Mouse (Mus musculus) kidney, postnatal 0 days (tissue): Measurements from ENCODE around the gene Sdr9c7. TPM values are rescaled to one million over a fixed set of nuclear protein-coding genes. Genes with fewer than 3 reads are reported as not detected.

Source experiments
- ATAC-seq: fragments of 200-750 bp; cut with Nextera tagmentation; replicated peaks from 2 replicates; pipeline ENCODE4 v1.8.0; 2017; ENCODE audit warnings: low read depth, moderate number of reproducible peaks, moderate TSS enrichment, moderate library complexity; ENCODE audit not compliant: low FRiP score
- DNase-seq: peaks from one replicate; pipeline ENCODE4 v3.0.0-alpha.2; 2016; ENCODE audit warnings: low spot score
- H3K27ac ChIP-seq: fragments of 300-500 bp; sonication (generic); 2 replicates; pipeline ENCODE4 v1.5.1; 2014; ENCODE audit warnings: mild to moderate bottlenecking
- H3K27me3 ChIP-seq: fragments of 300-500 bp; sonication (generic); 2 replicates; pipeline ENCODE4 v1.6.1; 2014; ENCODE audit warnings: low read length, mixed read lengths; ENCODE audit not compliant: insufficient read depth
- H3K36me3 ChIP-seq: fragments of 300-500 bp; sonication (generic); 2 replicates; pipeline ENCODE4 v1.6.1; 2014; ENCODE audit warnings: low read length, mixed read lengths; ENCODE audit not compliant: insufficient read depth
- H3K4me1 ChIP-seq: fragments of 300-500 bp; sonication (generic); replicated peaks from 2 replicates; pipeline ENCODE4 v1.6.1; 2014; ENCODE audit warnings: antibody characterized with exemption, low read length, mixed read lengths; ENCODE audit not compliant: insufficient read depth
- H3K4me2 ChIP-seq: fragments of 300-500 bp; sonication (generic); 2 replicates; pipeline ENCODE4 v1.6.1; 2014; ENCODE audit warnings: mild to moderate bottlenecking, low read length, moderate library complexity, mixed read lengths
- H3K4me3 ChIP-seq: fragments of 300-500 bp; sonication (generic); replicated peaks from 2 replicates; pipeline ENCODE4 v1.5.1; 2014; ENCODE audit warnings: low read depth, low read length
- H3K9ac ChIP-seq: fragments of 300-500 bp; sonication (generic); 2 replicates; pipeline ENCODE4 v1.6.1; 2014; ENCODE audit warnings: low read depth, low read length
- H3K9me3 ChIP-seq: fragments of 300-500 bp; sonication (generic); replicated peaks from 2 replicates; pipeline ENCODE4 v1.6.1; 2016; ENCODE audit warnings: low read length, inconsistent platforms, mixed read lengths
- CTCF ChIP-seq: IDR thresholded peaks from 2 replicates; pipeline ENCODE4 v1.5.1; 2016; ENCODE audit warnings: antibody characterized with exemption, low read depth, mild to moderate bottlenecking, moderate library complexity
- WGBS: fragments of 180-500 bp; shearing (Covaris S2); extraction: QIAGEN DNeasy Blood & Tissue Kit; methylation state at CpG from one replicate; pipeline ENCODE4 v1.1.7; 2014; 5-methylcytosine and 5-hydroxymethylcytosine counted together
- polyA plus RNA-seq: library from polyadenylated mRNA; unstranded; fragments of >200 nt; fragmentation: Nextera tagmentation; extraction: Ambion mirVana; gene quantifications from 2 replicates; pipeline ENCODE4 v1.2.1, GENCODE M21; 2015

Sdr9c7 gene
- polyA plus RNA-seq, 1 experiment from 2014 or later, result not detected

- Histone ChIP-seq H3K9me3 (no peaks in the 10 kb centered on the region), H3K27me3 (no peaks in the 10 kb centered on the region), H3K4me3 (no peak overlapping the region), H3K27ac (peak overlapping the region; percentile 62; the same call in 1 of the 2 replicates), H3K36me3 (no peaks in the 10 kb centered on the region), H3K4me1 (peaks cover 9% of the 10 kb centered on the region; the same call in 1 of the 2 replicates), H3K9ac (no peak overlapping the region), H3K4me2 (no peak overlapping the region)
- no peak for TF ChIP-seq CTCF
- no peak for DNase-seq
- WGBS, result 79% methylated on average over 3 of the region's 3 CpGs
- ATAC-seq, result peak; percentile 44; the same call in 1 of the 2 replicates
Measured at GRCm38 (mm10) chr10:127878262-127879057, 19.9 kb upstream of the Sdr9c7 start.

- Histone ChIP-seq H3K9ac (no peak overlapping the region), H3K4me1 (peaks cover 9% of the 10 kb centered on the region; the same call in 1 of the 2 replicates), H3K9me3 (no peaks in the 10 kb centered on the region), H3K4me2 (no peak overlapping the region), H3K4me3 (no peak overlapping the region), H3K27me3 (no peaks in the 10 kb centered on the region), H3K36me3 (no peaks in the 10 kb centered on the region), H3K27ac (no peak overlapping the region)
- TF ChIP-seq CTCF, result no peak
- WGBS, result 75% methylated on average over 3 of the region's 3 CpGs
- ATAC-seq, result no peak
- peak; percentile 19 for DNase-seq
Measured at GRCm38 (mm10) chr10:127879155-127879688, 19.1 kb upstream of the Sdr9c7 start.

GRCm38 (mm10) chr10:127881041-127881440 is 17.3 kb upstream of the Sdr9c7 start:
- H3K27me3 ChIP-seq, result no peaks in the 10 kb centered on the region
- TF ChIP-seq CTCF, result no peak; the same call in 1 of the 2 replicates
- H3K9ac ChIP-seq, result no peak overlapping the region
- H3K4me2 ChIP-seq, result no peak overlapping the region
- whole genome bisulfite sequencing, result 88% methylated on average over 4 of the region's 4 CpGs
- no peaks in the 10 kb centered on the region for H3K36me3 ChIP-seq
- DNase-seq (no peak), ATAC-seq (no peak)
- H3K9me3 ChIP-seq, result no peaks in the 10 kb centered on the region
- H3K4me3 ChIP-seq, result no peak overlapping the region
- H3K27ac ChIP-seq, result no peak overlapping the region
- peaks cover 9% of the 10 kb centered on the region; the same call in 1 of the 2 replicates for H3K4me1 ChIP-seq

GRCm38 (mm10) chr10:127886551-127886950 is 11.8 kb upstream of the Sdr9c7 start:
- ATAC-seq, result no peak; the same call in 1 of the 2 replicates
- no peak overlapping the region for H3K4me2 ChIP-seq
- no peak overlapping the region for H3K9ac ChIP-seq
- 67% methylated on average over 1 of the region's 1 CpGs for WGBS
- no peaks in the 10 kb centered on the region for H3K4me1 ChIP-seq
- no peaks in the 10 kb centered on the region for H3K9me3 ChIP-seq
- H3K4me3 ChIP-seq, result no peak overlapping the region
- H3K27me3 ChIP-seq, result no peaks in the 10 kb centered on the region
- H3K27ac ChIP-seq, result no peak overlapping the region
- DNase-seq, result no peak
- no peak for TF ChIP-seq CTCF
- H3K36me3 ChIP-seq, result no peaks in the 10 kb centered on the region

GRCm38 (mm10) chr10:127886971-127887370 is 11.3 kb upstream of the Sdr9c7 start:
- Histone ChIP-seq H3K27me3 (no peaks in the 10 kb centered on the region), H3K4me1 (no peaks in the 10 kb centered on the region), H3K9ac (no peak overlapping the region), H3K4me2 (no peak overlapping the region), H3K27ac (no peak overlapping the region), H3K4me3 (no peak overlapping the region), H3K9me3 (no peaks in the 10 kb centered on the region), H3K36me3 (no peaks in the 10 kb centered on the region)
- DNase-seq, result no peak
- WGBS, result 67% methylated on average over 4 of the region's 4 CpGs
- no peak for ATAC-seq
- no peak for TF ChIP-seq CTCF

- H3K27me3 ChIP-seq, result no peaks in the 10 kb centered on the region
- DNase-seq, result no peak
- no peak for ATAC-seq
- TF ChIP-seq CTCF, result no peak
- H3K27ac ChIP-seq, result no peak within 1 kb of the TSS
- no peak within 1 kb of the TSS for H3K4me3 ChIP-seq
- no peak within 1 kb of the TSS for H3K4me2 ChIP-seq
- no peaks in the 10 kb centered on the region for H3K4me1 ChIP-seq
- H3K9ac ChIP-seq, result no peak within 1 kb of the TSS
- no peaks in the 10 kb centered on the region for H3K36me3 ChIP-seq
- no peaks in the 10 kb centered on the region for H3K9me3 ChIP-seq
Measured at GRCm38 (mm10) chr10:127888605-127889004, 9.7 kb upstream of the Sdr9c7 start, which contains the start of gene Rdh7. Gene Rdh7 (minus strand): TSS chr10:127888817.
